Mouse (Mus musculus) heart, embryonic 16.5 days (tissue): ENCODE measurements at regions not wholly inside any gene's neighbourhood (a gene's known extent, or its start where the extent isn't known, plus 50 kb on each side); places are given as distances from the start of the nearest gene placed in this dataset.

Source experiments
- ATAC-seq: fragments of 200-750 bp; cut with Nextera tagmentation; replicated peaks from 2 replicates; pipeline ENCODE4 v1.8.0; 2017; ENCODE audit warnings: moderate number of reproducible peaks; ENCODE audit not compliant: insufficient read depth, low FRiP score; ENCODE audit errors: extremely low read depth
- H3K27ac ChIP-seq: fragments of 300-500 bp; sonication (generic); 2 replicates; pipeline ENCODE4 v1.5.1; 2014; ENCODE audit warnings: mild to moderate bottlenecking, low read length, control low read depth, moderate library complexity
- H3K27me3 ChIP-seq: fragments of 300-500 bp; sonication (generic); 2 replicates; pipeline ENCODE4 v1.6.1; 2014; ENCODE audit warnings: low read length, mixed read lengths; ENCODE audit not compliant: control insufficient read depth, insufficient read depth
- H3K36me3 ChIP-seq: fragments of 300-500 bp; sonication (generic); 2 replicates; pipeline ENCODE4 v1.6.1; 2014; ENCODE audit not compliant: control insufficient read depth, insufficient read depth
- H3K4me1 ChIP-seq: fragments of 300-500 bp; sonication (generic); 2 replicates; pipeline ENCODE4 v1.6.1; 2014; ENCODE audit warnings: low read length, mixed read lengths; ENCODE audit not compliant: control insufficient read depth, insufficient read depth
- H3K4me2 ChIP-seq: fragments of 300-500 bp; sonication (generic); 2 replicates; pipeline ENCODE4 v1.6.1; 2014; ENCODE audit warnings: low read depth, mild to moderate bottlenecking, control low read depth, low read length
- H3K4me3 ChIP-seq: fragments of 300-500 bp; sonication (generic); 2 replicates; pipeline ENCODE4 v1.5.1; 2014; ENCODE audit warnings: mild to moderate bottlenecking, control low read depth, low read length
- H3K9ac ChIP-seq: fragments of 300-500 bp; sonication (generic); 2 replicates; pipeline ENCODE4 v1.6.1; 2014; ENCODE audit warnings: low read length, control low read depth
- H3K9me3 ChIP-seq: fragments of 300-500 bp; sonication (generic); replicated peaks from 2 replicates; pipeline ENCODE4 v1.6.1; 2016; ENCODE audit warnings: low read length; ENCODE audit not compliant: control insufficient read depth
- WGBS: fragments of 180-500 bp; shearing (Covaris S2); extraction: QIAGEN DNeasy Blood & Tissue Kit; methylation state at CpG from one replicate; pipeline ENCODE4 v1.1.7; 2014; 5-methylcytosine and 5-hydroxymethylcytosine counted together

DNA sequence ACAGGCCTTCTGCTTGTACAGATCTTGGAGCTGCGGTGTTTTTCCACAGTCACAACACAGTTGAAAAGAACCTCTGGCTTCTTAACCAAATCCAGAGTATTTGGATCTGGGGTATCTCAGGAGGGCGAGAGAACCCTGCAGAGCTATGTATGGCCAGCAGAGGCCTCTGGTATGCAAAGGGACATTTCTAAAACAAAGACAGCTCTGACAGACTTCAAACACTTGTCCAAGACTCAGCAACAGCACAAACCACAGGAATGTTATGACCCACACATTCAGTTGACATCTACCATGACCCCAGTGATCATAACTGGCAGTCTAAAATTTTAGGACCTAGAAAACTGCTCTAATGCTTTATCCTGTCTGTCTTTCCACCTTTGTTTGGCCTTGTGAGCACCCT, 328.5 kb upstream of the Slc30a5 start:
- H3K4me1 ChIP-seq = no peaks in the 10 kb centered on the region
- no peak for ATAC-seq
- H3K27me3 ChIP-seq = no peaks in the 10 kb centered on the region
- H3K4me3 ChIP-seq = no peak overlapping the region
- H3K9ac ChIP-seq = no peak overlapping the region
- H3K27ac ChIP-seq = no peak overlapping the region
- 46% methylated on average over 2 of the region's 2 CpGs for WGBS
- no peaks in the 10 kb centered on the region for H3K9me3 ChIP-seq
- no peak overlapping the region for H3K4me2 ChIP-seq
- no peaks in the 10 kb centered on the region for H3K36me3 ChIP-seq

DNA sequence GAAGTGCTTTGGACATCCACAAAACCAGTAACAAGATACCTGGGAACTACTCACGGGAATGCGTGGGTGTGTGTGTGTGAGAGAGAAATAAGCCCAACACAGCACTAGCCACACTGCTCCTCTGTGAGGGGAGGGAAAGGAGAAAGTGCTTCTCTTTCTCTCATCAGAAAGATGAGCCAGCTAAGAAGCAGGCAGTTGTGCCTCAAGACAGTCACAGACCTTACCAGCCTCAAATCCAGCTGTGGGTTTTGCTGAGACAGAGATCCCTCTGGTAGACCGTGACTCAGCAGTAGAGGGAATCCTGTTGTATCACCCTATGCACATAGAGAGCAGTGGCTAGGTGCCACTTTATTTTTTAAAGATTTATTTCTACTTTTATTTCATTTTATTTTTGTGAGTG, 326.7 kb upstream of the Slc30a5 start:
- no peak overlapping the region for H3K4me3 ChIP-seq
- H3K4me1 ChIP-seq = no peaks in the 10 kb centered on the region
- H3K36me3 ChIP-seq = no peaks in the 10 kb centered on the region
- no peaks in the 10 kb centered on the region for H3K27me3 ChIP-seq
- H3K4me2 ChIP-seq = no peak overlapping the region
- ATAC-seq = no peak
- 77% methylated on average over 3 of the region's 3 CpGs for WGBS
- no peak overlapping the region for H3K9ac ChIP-seq
- H3K9me3 ChIP-seq = no peaks in the 10 kb centered on the region
- no peak overlapping the region for H3K27ac ChIP-seq

DNA sequence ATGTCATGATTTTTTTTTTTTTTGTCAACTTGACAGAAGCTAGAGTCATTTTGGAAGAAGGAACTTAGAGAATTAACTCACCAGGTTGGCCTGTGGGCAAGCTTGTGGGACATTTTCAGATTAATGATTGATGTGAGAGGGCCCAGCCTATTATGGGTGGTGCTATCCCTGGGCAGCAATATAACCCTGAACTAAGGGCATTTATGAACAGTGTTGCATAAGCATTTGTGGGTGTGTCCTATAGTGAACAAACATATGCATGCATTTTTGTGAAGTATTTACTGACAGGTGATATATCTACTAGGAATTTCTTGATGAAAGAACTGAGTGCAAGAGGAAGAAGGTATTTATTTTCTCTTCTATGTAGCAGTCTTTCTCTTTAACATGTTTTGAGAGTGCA, 320.5 kb upstream of the Slc30a5 start:
- Histone ChIP-seq H3K27ac (no peak overlapping the region), H3K4me1 (no peaks in the 10 kb centered on the region), H3K4me3 (no peak overlapping the region), H3K9ac (no peak overlapping the region), H3K27me3 (no peaks in the 10 kb centered on the region), H3K4me2 (no peak overlapping the region), H3K36me3 (no peaks in the 10 kb centered on the region), H3K9me3 (no peaks in the 10 kb centered on the region)
- no peak for ATAC-seq

DNA sequence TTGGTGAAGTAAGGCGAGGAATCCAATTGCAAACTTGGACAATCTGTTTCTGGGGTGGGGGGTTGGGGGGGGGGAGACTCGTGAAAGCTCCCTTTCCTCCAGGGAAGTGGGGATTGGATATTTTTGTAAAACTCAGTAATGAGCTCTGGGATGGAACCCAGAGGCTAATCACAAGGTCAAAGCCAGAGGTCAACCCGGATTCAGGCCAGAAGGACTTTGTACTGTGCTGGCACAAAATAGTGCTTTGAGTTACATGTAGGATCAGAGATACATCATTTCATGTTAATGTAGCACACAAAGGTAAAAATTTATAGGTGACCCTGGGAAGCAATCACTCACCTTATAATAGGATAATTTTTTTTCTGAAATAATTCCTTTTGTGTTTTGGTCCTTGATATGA, 309.5 kb upstream of the Slc30a5 start:
- Histone ChIP-seq H3K4me2 (no peak overlapping the region), H3K9ac (no peak overlapping the region), H3K9me3 (no peaks in the 10 kb centered on the region), H3K4me1 (no peaks in the 10 kb centered on the region), H3K4me3 (no peak overlapping the region), H3K36me3 (no peaks in the 10 kb centered on the region), H3K27ac (no peak overlapping the region), H3K27me3 (no peaks in the 10 kb centered on the region)
- 49% methylated on average over 3 of the region's 3 CpGs for WGBS
- no peak for ATAC-seq

DNA sequence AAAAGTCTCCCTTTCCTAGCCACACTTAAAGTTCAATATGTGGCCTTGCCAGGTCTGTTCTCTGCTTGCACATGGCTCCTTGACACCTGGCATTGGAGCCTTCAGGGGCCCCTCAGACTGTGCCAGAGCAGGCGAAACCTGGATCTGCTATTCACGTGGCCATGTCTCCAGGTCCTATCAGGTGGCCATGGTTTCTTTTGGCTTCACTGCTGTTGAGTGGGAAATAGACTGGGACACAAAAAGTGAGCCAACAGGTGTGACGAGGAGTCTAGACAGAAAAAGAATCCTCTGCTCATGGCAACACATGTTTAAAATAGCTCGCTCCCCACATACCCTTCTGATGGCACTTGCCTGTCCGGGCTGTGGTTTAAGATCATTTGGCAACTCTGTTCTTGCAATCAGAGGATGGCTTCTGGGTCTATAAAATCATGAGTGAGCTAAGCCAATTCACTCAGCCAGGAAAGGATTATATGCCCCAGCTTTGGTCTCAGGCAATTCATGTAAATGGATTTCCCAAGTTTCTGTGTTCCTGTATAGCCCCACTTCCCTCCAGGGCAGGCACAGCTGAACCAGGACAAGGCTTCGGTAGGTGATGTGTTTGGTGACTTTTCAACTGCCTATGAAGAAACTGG, 309.0 kb upstream of the Slc30a5 start:
- Histone ChIP-seq H3K27ac (no peak overlapping the region), H3K36me3 (no peaks in the 10 kb centered on the region), H3K4me3 (no peak overlapping the region), H3K4me2 (no peak overlapping the region), H3K4me1 (no peaks in the 10 kb centered on the region), H3K9ac (no peak overlapping the region), H3K9me3 (no peaks in the 10 kb centered on the region), H3K27me3 (no peaks in the 10 kb centered on the region)
- 73% methylated on average over 6 of the region's 6 CpGs for WGBS
- ATAC-seq = no peak

DNA sequence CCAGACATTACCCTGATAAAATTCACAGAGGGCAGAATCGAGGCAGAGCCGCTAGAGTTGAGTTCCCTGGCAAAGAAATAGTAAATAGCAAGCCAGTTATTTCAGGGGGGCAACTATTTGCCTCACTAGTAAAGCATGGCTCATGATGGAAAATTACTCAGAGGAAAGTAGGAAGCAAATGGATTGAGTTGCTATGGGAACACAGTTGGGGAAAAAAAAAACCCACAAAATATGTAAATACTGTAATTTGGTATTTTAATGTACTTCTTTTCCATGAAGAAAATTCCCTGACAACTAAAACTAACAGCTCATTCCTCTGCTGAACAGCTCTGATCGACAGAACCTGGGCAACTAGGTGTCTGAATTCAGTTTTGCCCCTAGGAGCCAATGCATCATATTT, 296.2 kb upstream of the Slc30a5 start:
- Histone ChIP-seq H3K27me3 (no peaks in the 10 kb centered on the region), H3K36me3 (no peaks in the 10 kb centered on the region), H3K4me1 (no peaks in the 10 kb centered on the region), H3K4me2 (no peak overlapping the region), H3K27ac (no peak overlapping the region), H3K9me3 (no peaks in the 10 kb centered on the region), H3K4me3 (no peak overlapping the region), H3K9ac (no peak overlapping the region)
- no peak for ATAC-seq
- WGBS = 74% methylated on average over 3 of the region's 3 CpGs

DNA sequence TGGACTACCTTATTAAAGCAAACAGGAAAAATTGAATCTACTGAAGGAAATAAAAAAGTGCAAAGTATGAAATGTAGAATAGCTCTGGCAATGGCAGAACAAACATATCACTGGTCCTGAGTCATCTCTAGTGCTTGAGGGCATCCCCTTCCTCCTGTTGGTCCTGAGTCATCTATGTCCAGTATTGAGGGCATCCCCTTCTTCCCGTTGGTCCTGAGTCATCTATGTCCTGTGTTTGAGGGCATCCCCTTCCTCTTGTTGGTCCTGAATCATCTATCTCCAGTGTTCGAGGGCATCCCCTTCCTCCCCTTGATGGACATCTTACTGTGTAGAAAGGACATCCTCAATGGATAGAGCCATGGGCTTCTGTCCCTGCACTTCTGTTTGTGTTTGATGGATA, 294.6 kb upstream of the Slc30a5 start:
- H3K36me3 ChIP-seq = no peaks in the 10 kb centered on the region
- no peaks in the 10 kb centered on the region for H3K27me3 ChIP-seq
- no peak overlapping the region for H3K4me3 ChIP-seq
- H3K9me3 ChIP-seq = no peaks in the 10 kb centered on the region
- H3K9ac ChIP-seq = no peak overlapping the region
- H3K4me1 ChIP-seq = no peaks in the 10 kb centered on the region
- H3K4me2 ChIP-seq = no peak overlapping the region
- WGBS = 62% methylated on average over 2 of the region's 2 CpGs
- ATAC-seq = no peak
- H3K27ac ChIP-seq = no peak overlapping the region

DNA sequence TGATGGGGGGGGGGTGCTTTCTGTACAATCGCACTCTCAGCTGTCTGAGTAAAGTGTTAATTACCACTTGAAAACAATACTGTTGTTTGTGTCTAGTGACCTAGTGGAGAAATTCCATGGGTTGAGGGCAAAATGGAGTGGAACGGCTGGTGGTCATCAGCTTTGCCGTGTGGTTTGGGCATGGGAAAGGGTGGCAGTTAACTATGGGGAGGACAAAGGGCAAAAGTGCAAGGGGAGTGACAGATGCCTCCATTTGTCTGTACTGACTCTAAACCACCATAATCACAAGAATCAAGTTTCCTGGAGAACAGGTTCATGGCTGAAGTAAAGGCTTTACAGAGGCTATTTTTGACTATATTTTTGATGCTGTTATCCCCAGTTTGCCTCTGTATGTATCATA, 294.0 kb upstream of the Slc30a5 start:
- no peaks in the 10 kb centered on the region for H3K9me3 ChIP-seq
- H3K27ac ChIP-seq = no peak overlapping the region
- no peak for ATAC-seq
- H3K27me3 ChIP-seq = no peaks in the 10 kb centered on the region
- H3K4me2 ChIP-seq = no peak overlapping the region
- H3K4me1 ChIP-seq = no peaks in the 10 kb centered on the region
- no peaks in the 10 kb centered on the region for H3K36me3 ChIP-seq
- H3K4me3 ChIP-seq = no peak overlapping the region
- 74% methylated on average over 3 of the region's 3 CpGs for WGBS
- H3K9ac ChIP-seq = no peak overlapping the region

DNA sequence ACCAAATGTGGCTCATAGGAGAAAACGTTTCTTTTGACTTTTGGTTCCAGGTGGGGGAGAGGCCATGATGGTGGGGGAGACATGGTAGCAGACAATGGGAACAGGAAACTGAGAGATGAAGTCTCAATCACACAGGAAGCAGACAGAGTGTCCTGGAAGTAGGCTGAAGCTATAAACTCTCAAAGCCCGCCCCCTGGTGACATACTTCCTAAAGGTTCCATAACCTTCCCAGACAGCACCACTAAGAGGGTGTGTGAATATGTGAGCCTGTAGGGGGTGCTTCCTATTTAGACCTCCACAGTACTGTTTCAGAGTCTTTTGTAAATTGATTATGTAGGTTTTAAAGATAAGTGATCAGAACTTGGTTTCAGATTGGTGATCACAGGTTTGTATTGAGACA, 284.1 kb upstream of the Slc30a5 start:
- Histone ChIP-seq H3K36me3 (no peaks in the 10 kb centered on the region), H3K9me3 (no peaks in the 10 kb centered on the region), H3K9ac (no peak overlapping the region), H3K4me2 (no peak overlapping the region), H3K27ac (no peak overlapping the region), H3K27me3 (no peaks in the 10 kb centered on the region), H3K4me1 (no peaks in the 10 kb centered on the region), H3K4me3 (no peak overlapping the region)
- ATAC-seq = no peak
- 67% methylated on average over 2 of the region's 2 CpGs for WGBS

DNA sequence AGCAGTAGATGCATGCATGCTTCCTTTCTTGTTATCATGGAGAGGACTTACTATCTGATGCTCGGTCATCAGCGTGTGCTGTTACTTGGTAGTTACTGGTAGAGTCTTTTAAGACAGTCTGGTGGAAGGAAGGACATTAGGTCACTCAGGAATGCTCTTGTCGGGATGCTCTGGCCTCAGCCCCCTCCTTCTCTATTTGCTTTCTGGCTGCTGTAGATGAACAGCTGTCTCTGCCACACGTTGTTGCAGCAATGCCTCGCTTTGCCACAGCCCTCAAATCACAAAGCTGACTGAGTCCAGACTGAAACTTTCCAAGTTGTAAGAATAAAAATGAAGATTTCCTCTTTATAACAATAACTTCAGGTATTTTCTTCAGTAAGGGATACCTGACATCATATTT, 282.1 kb upstream of the Slc30a5 start:
- Histone ChIP-seq H3K27me3 (no peaks in the 10 kb centered on the region), H3K9ac (no peak overlapping the region), H3K4me1 (no peaks in the 10 kb centered on the region), H3K36me3 (no peaks in the 10 kb centered on the region), H3K9me3 (no peaks in the 10 kb centered on the region), H3K4me2 (no peak overlapping the region), H3K4me3 (no peak overlapping the region), H3K27ac (no peak overlapping the region)
- ATAC-seq = no peak
- WGBS = 58% methylated on average over 5 of the region's 5 CpGs
